Mouse (Mus musculus): ENCODE measurements at regions not wholly inside any gene's neighbourhood (a gene's known extent, or its start where the extent isn't known, plus 50 kb on each side); places are given as distances from the start of the nearest gene placed in this dataset.

DNA sequence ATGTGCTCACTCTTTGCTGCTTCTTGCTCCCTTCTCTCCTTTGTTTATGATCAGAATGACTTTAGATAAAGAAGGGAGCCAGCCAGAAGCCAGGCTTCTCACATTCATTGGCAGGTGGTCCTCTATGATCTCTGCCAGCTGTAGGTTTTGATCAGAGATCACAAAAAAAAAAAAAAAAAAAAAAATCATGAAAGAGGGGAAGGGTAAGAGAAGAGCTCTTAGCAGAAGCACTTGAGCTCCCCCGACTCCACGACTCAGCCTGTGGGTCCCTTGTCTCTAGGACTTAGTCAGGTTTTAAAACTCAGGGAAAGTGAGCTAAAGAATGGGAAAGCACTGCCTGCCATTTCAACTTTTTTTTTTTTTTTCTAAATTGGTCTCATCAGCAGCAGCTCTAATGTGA, 1093.1 kb downstream of the Car8 start:
- DNase-seq (ENCODE audit: low spot score in 2 of 2): no peak

GRCm38 (mm10) chr4:7144215-7144614, 1094.6 kb downstream of the Car8 start:
- DNase-seq (ENCODE audit: low spot score in 2 of 2): no peak

GRCm38 (mm10) chr4:7143676-7144075, 1095.2 kb downstream of the Car8 start:
- no peak for DNase-seq (ENCODE audit: low spot score in 2 of 2)

- DNase-seq (ENCODE audit: low spot score in 2 of 2): no peak
Observed at GRCm38 (mm10) chr4:7142781-7143180, 1096.1 kb downstream of the Car8 start.

DNA sequence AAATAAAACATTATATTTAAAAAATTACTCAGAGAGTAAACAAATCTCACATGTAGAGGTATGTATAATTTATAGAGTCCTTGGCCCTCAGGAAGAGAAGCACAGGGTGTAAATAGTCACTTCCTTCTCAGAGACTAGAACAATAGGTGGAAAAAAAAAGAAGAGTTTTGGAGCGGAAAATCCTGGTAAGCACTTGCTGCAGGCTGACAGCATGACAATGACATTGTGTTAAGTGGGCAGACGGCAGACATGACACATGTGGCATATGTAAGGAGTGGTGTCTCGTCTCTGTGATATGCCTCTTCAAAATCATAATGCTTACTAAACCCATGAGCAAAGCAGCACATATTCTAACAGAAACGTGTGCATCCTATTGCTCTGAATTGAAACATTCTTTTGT, 1126.7 kb downstream of the Car8 start:
- DNase-seq (ENCODE audit: low spot score in 2 of 2): no peak

DNA sequence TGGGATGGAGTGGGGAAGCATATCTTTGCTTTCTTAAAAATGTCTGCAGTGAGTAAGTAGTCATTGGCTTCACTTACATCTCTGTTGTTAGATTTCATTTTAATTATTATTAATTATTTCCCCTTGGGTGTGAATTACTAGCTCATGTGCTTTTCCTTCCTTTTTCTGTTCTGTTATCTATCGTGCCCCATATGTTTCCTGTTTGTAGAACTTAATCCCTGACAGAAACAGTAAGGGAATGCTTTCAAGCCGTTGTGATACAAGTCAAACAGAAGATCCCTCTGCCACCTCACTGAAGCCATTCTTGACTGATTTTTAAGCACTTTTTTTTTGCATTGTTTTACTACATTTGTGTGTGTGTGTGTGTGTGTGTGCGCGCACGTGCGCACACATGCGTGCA, 1145.9 kb downstream of the Car8 start:
- no peak for DNase-seq (ENCODE audit: low spot score in 2 of 2)

- DNase-seq (ENCODE audit: low spot score in 2 of 2): no peak
Observed at GRCm38 (mm10) chr4:7091201-7091814, 1147.5 kb downstream of the Car8 start.
